Mouse (Mus musculus) urinary bladder, adult 18-20 months (tissue): Measurements from ENCODE around the gene Mgat3.

ENCODE experiments used
- DNase-seq, 2 experiments: peaks; one replicate each; pipeline ENCODE4 v3.0.0; 2022; ENCODE audit warnings: low spot score in 2 of 2, mixed read lengths in 2 of 2

Gene Mgat3

DNA sequence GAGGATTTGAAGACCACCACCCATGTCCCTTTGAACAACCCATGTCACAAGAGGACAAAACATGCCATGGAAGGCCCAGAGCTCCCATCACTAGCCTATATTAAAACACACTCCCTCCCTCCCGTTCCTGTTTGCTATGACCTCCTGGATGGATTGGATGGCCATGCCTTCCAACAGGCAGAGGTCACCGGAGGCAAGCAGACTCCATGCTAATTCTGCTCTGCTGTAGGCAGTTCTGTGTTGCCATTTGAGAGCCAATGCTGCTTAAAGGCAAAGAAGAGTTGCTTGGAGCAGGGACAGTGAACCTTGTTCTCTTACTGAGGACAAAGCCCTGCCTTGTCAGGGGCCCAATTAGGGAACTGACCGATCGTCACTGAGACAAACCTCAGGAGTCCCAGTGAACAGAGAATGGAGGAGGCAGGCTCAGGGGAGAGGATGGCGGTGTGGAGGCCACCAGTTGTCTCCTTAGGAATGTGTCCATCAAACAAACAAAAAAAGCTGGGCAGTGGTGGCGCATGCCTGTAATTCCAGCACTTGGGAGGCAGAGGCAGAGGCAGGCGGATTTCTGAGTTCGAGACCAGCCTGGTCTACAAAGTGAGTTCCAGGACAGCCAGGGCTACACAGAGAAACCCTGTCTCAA lies 86.0 kb downstream of the Mgat3 start:
- no peak for DNase-seq

DNA sequence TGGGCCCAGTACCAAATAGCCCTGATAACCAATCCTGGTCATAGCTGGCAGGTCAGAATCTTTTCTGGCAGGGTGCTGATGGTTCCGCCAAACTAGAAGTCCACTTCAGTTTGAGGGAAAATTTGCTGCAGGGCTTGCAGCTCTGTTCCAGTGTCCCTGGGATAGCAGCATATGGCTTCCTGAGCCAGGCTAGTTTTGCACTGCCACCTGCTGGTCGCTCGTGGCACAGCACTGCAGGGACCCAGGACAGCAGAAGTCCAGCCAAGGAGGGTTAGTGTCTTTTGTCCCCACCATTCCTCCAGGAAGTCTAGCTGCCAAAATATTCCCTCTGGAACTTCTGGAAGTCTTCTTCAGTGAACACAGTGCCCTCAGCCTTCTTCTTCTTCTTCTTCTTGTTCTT lies 87.2 kb downstream of the Mgat3 start:
- peak; percentile 50 to 80 for DNase-seq

DNA sequence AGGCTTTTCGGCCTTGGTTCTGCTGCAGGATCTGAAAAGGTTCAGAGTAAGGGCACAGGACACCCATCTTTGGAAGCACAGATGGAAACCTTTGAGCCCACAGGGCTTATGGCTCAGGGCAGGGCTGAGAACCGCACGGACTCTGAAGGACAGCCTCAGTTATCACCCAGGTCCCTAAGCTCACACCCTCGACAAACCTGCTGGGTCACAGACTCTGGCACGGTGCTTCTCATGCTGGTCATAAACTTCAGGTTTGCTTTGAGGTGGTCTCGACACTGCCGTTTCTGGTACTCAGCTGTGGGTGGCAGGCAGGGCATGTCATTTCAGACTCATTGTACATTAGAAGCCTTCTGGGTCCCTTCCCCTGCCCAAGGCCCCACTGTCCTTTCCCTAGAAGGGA lies 87.6 kb downstream of the Mgat3 start:
- DNase-seq, result no peak

DNA sequence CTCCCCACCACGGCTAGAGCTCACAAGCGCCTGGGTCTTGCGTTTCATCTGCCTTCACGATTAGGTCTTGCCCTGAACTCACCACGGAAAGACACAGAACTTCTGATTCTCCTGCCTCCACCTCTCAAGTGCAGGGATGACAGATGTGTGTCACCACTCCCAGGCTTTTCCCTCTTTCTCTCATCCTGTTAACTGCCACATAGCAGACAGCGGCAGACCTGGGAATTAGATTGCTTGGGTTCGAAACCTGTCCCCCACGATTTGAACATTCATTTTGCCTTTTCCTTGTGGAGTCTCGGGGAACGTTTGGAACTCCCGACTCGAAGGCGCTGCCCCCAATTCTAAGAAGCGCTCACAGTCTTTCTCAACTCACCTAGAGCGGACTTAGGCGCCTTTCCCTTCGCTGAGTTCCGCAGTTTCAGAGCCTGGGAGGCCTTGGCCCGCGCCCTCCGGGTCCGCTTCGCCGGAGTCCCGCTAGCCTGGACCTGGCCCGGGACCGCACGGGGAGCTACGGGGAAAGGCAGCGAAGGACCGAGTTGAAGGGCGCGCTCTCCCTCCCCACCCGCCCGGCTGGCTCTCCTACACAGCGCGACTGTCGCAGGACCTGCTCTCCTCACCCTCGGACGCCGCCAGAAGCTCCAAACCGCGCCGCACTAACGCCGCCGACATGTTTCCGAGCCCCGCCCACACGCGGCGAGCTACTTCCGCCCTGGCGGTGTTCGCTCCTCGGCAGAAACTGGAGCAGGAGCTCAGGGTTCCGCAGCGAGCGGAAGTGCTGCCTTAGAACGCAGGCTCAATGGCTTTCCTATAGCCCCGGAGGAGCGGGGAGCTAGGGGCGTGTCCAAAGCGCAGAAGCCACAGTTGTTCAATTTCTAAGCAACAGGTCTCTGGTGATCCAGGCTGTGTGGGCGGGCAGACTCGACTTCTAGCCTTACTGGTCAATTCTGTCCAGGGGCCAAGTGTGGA lies 90.4 kb downstream of the Mgat3 start, which contains the start of gene Rps19bp1:
Rps19bp1 (minus strand) TSS at position 706 of the 966 bp plus-strand sequence.
- peak; percentile 76 to 79 for DNase-seq
